Mouse (Mus musculus): ENCODE data around the gene Os9. TPM values are rescaled to one million over a fixed set of nuclear protein-coding genes. Genes with fewer than 3 reads are reported as not detected.

Gene Os9
- total RNA-seq, 2 experiments from 2014 or later: 10.7 to 11.4 TPM

- no peak for DNase-seq
- intact Hi-C loops (cut with DNase I): no loop called here
These were observed 71.4 kb downstream of the Os9 start for GRCm38 (mm10) chr10:127049395-127050118.

- intact Hi-C loops (cut with DNase I): no loop called here
- no peak for DNase-seq
These were observed 72.1 kb downstream of the Os9 start for GRCm38 (mm10) chr10:127048608-127049394.

- intact Hi-C loops (cut with DNase I): no loop called here
These were observed 73.0 kb downstream of the Os9 start, which contains the start of gene Cyp27b1 for GRCm38 (mm10) chr10:127047954-127048353. Gene Cyp27b1 (plus strand): TSS chr10:127048250.

More at GRCm38 (mm10) chr10:127047954-127048353, 73.0 kb downstream of the Os9 start, which contains the start of gene Cyp27b1:
- DNase-seq: no peak

Other genes with a start within 250 kb of the Os9 start
- 1 to 10 TPM; 1.3 to 1.7 TPM for gene Atp23, start 219.8 kb downstream of the Os9 start, total RNA-seq (2021)
- 100 to 1,000 TPM in 1 of 2 experiments, 10 to 100 TPM in 1; 83.2 to 103 TPM for gene Ctdsp2, start 142.4 kb downstream of the Os9 start, total RNA-seq (2021)
- gene Avil, start 120.4 kb downstream of the Os9 start, total RNA-seq (2021): 1 to 10 TPM; 1.8 to 2.0 TPM
- gene Tsfm, start 90.3 kb downstream of the Os9 start, total RNA-seq (2021): 10 to 100 TPM; 20.5 to 21.7 TPM
- gene Mettl1, start 79.7 kb downstream of the Os9 start, total RNA-seq (2021): 10 to 100 TPM in 1 of 2 experiments, 1 to 10 TPM in 1; 8.2 to 10.0 TPM
- gene Eef1akmt3, start 79.6 kb downstream of the Os9 start, total RNA-seq (2021): under 1 TPM in 1 of 2 experiments, not detected in 1; 0.10 TPM
- gene Cyp27b1, start 72.9 kb downstream of the Os9 start, total RNA-seq (2021): under 1 TPM; 0.10 to 0.15 TPM
- under 1 TPM; 0.64 to 0.66 TPM for gene March9, start 60.9 kb downstream of the Os9 start, total RNA-seq (2021)
- 10 to 100 TPM; 29.7 to 38.9 TPM for gene Cdk4, start 57.6 kb downstream of the Os9 start, total RNA-seq (2021)
- 10 to 100 TPM; 22.1 to 25.0 TPM for gene Tspan31, start 50.9 kb downstream of the Os9 start, total RNA-seq (2021)
- 1 to 10 TPM; 2.1 to 2.9 TPM for gene Agap2, start 45.8 kb downstream of the Os9 start, total RNA-seq (2021)
- 1 to 10 TPM in 1 of 2 experiments, under 1 TPM in 1; 0.69 to 1.0 TPM for gene B4galnt1, start 44.1 kb upstream of the Os9 start, total RNA-seq (2021)
- gene Slc26a10, start 59.5 kb upstream of the Os9 start, total RNA-seq (2021): 1 to 10 TPM; 4.8 to 5.1 TPM
- 1 to 10 TPM; 8.3 to 9.4 TPM for gene Arhgef25, start 69.0 kb upstream of the Os9 start, total RNA-seq (2021)
- 10 to 100 TPM; 21.2 to 24.6 TPM for gene Dtx3, start 74.6 kb upstream of the Os9 start, total RNA-seq (2021)
- 1 to 10 TPM; 5.6 to 6.1 TPM for gene Pip4k2c, start 90.5 kb upstream of the Os9 start, total RNA-seq (2021)
- under 1 TPM; 0.20 to 0.66 TPM for gene Kif5a, start 142.2 kb upstream of the Os9 start, total RNA-seq (2021)
- gene Dctn2, start 145.2 kb upstream of the Os9 start, total RNA-seq (2021): 10 to 100 TPM; 86.8 to 91.8 TPM
- gene Mbd6, start 167.9 kb upstream of the Os9 start, total RNA-seq (2021): 10 to 100 TPM; 11.5 to 17.1 TPM
- gene Mars, start 190.7 kb upstream of the Os9 start, total RNA-seq (2021): 10 to 100 TPM; 54.1 to 56.1 TPM
- 1 to 10 TPM in 1 of 2 experiments, under 1 TPM in 1; 0.96 to 1.3 TPM for gene Arhgap9, start 200.8 kb upstream of the Os9 start, total RNA-seq (2021)
- gene Gli1, start 220.8 kb upstream of the Os9 start, total RNA-seq (2021): 1 to 10 TPM; 1.0 to 1.5 TPM
- gene Inhbe, start 233.3 kb upstream of the Os9 start, total RNA-seq (2021): not detected
- not detected for gene Inhbc, start 249.3 kb upstream of the Os9 start, total RNA-seq (2021)

Measured in gastrocnemius, postnatal 36 days (tissue).